Mouse (Mus musculus) c-Kit-positive CD71-negative TER-119-negative erythroid progenitor cells, embryonic 14.5 days (primary cell): ENCODE measurements at regions not wholly inside any gene's neighbourhood (a gene's known extent, or its start where the extent isn't known, plus 50 kb on each side); places are given as distances from the start of the nearest gene placed in this dataset.
A peak's percentile ranks its signal among the peaks of the same experiment; 100 is the strongest.

ENCODE experiments used
- DNase-seq: peaks from one replicate; pipeline ENCODE4 v3.0.0-alpha.2; 2013; ENCODE audit warnings: low read depth

- DNase-seq: no peak
These were observed 268.5 kb downstream of the Dio2 start for GRCm38 (mm10) chr12:90469754-90470153.

GRCm38 (mm10) chr12:90460121-90460520 lies 278.1 kb downstream of the Dio2 start:
- DNase-seq: no peak

- DNase-seq: no peak
These were observed 297.6 kb downstream of the Dio2 start for GRCm38 (mm10) chr12:90440672-90441071.

GRCm38 (mm10) chr12:90425276-90426063 lies 312.8 kb downstream of the Dio2 start:
- no peak for DNase-seq

GRCm38 (mm10) chr12:90417590-90418221 lies 320.5 kb downstream of the Dio2 start:
- DNase-seq: no peak

- no peak for DNase-seq
These were observed 329.5 kb downstream of the Dio2 start for GRCm38 (mm10) chr12:90408716-90409115.

- peak; percentile 5 for DNase-seq
These were observed 339.7 kb downstream of the Dio2 start for GRCm38 (mm10) chr12:90398564-90398963.
